Mouse (Mus musculus): ENCODE results near the gene Maml2. TPM values are rescaled to one million over a fixed set of nuclear protein-coding genes. Genes with fewer than 3 reads are reported as not detected.

The Maml2 gene
- polyA plus RNA-seq, 1 experiment = 2.5 TPM

DNA sequence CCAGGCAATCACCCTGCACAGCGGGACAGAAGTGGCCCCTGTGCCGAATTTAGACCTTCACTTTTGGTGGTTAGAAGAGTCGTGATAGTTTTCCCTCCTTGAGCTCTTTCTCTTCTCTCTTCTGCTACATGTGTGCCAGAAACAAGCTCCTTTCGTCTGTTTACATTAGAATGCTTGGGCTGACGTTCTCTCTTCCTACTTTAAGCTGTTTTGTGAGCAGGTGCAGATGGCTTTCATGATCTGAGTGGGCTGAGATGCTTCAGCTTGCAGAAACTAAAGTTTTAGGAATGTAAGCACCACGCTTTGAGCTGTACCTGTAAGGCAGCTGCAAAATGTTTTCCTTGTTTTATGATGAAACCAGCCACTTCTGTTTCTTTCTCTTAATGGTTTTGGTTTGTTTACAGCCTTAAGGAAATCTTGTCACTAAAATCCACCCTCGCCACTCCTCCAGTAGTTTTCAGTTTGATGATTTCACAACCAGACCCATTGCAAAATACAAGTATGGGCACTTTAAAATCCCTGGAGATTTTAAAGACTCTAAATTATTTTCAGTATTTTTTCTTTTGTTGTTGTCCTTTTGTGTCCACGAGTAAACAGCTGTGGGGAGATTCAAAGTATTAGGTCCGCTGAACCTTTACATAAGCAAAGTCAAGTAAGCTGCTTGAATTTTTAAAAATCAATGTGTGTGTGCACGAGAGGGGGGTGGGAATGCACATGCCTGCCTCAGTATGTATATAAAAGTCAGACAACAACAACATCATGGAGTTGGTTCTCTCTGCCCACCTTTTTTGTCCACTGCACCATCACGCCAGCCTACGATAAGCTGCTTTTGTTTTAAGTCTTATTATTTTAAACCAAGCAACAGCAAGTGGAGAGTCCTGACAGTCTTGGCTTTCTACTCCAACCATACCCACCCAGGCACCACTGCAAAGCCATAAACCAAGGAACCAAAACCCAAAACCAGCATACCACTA, 186.8 kb downstream of the Maml2 start:
- peaks cover 14% of the 10 kb centered on the region for H3K4me1 ChIP-seq (ENCODE audit: control insufficient read depth, insufficient read depth, insufficient read length, low read length)
- H3K4me3 ChIP-seq (ENCODE audit: insufficient read depth, low read depth, low read length) = no peak overlapping the region
- 0 out of 2 replicates have a peak overlapping the region, but pooled peaks have one; percentile 19 for H3K27ac ChIP-seq (replicated peaks; ENCODE audit: low read depth, low read length)

DNA sequence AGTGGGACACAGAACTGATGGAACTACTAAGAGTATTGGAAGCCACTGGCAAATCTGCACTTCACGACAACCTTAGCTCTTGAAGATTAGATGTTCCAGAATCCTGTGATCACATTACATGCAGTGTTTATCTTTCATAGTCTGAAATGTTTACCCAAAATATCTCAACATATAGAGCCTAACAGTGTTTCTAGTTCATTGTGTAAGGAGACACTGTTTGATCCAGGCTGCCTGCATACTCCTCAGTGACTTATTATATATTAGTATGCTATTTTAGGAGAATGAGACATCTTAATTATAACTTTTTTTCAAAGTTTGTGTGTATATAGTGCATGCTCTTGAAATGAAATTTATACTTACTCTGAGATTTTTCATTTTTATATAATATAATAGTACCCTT, 188.2 kb downstream of the Maml2 start:
- H3K4me1 ChIP-seq (ENCODE audit: control insufficient read depth, insufficient read depth, insufficient read length, low read length) = peaks cover 14% of the 10 kb centered on the region
- H3K27ac ChIP-seq (replicated peaks; ENCODE audit: low read depth, low read length) = no peak overlapping the region
- no peak overlapping the region for H3K4me3 ChIP-seq (ENCODE audit: insufficient read depth, low read depth, low read length)

DNA sequence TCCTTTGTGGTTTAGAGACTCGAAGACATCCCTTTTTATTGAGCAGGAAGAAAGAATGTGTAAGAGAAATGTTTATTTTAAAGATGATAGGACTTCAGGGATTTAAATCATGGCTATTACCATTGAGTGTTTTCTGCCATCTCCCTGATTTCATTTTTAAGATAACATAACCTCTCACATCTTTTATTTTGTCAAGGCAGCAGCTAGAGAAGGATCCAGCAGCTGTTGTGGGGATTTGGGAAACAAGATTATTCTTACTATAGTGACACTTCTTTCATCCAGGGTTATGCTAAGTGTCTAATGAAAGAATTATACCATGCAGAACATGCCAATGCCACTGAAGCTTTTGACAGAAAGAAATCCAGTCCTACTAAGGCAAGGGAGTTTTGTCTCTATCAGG, 193.3 kb downstream of the Maml2 start:
- H3K4me3 ChIP-seq (ENCODE audit: insufficient read depth, low read depth, low read length) = no peak overlapping the region
- H3K4me1 ChIP-seq (ENCODE audit: control insufficient read depth, insufficient read depth, insufficient read length, low read length) = peaks cover 8% of the 10 kb centered on the region; the same call in 1 of the 2 replicates
- H3K27ac ChIP-seq (replicated peaks; ENCODE audit: low read depth, low read length) = no peak overlapping the region

DNA sequence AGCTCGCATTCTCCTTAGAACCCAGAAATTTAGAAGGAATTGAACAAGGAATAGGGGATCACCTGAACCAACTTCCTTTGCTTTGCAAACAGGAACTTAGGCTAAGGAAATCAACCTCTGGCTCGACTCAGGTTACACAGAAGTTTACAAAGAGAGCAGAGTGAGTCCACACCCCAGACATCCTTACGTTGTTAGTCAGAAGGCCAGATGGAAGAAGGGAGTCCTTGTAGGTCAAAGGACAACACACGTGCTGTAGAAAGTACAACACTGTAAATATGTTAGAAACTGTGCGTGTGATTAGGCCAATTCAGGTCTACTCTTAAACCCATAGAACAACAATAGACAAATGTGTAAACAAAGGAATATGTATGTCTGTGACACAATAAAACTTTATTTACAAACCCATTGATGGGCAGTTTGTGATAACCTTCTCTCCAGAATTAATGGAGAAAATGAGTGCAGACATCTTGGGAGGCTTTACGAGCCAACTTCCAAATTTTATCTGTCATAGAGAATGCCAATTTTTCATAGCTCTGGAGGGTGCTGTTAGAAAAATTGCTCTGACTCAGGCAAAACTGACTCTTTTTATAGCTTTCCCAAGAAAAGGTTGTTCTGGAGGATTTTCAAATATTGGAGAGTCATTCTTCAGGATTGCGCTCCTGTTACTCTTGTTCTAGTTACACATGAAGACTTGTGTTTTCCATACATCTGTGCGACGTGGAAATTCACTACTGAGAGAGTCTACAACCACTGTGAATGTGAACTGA, 194.3 kb downstream of the Maml2 start:
- Histone ChIP-seq H3K4me1 (ENCODE audit: control insufficient read depth, insufficient read depth, insufficient read length, low read length) (peaks cover 5% of the 10 kb centered on the region), H3K27ac (replicated peaks; ENCODE audit: low read depth, low read length) (no peak overlapping the region), H3K4me3 (ENCODE audit: insufficient read depth, low read depth, low read length) (no peak overlapping the region)

DNA sequence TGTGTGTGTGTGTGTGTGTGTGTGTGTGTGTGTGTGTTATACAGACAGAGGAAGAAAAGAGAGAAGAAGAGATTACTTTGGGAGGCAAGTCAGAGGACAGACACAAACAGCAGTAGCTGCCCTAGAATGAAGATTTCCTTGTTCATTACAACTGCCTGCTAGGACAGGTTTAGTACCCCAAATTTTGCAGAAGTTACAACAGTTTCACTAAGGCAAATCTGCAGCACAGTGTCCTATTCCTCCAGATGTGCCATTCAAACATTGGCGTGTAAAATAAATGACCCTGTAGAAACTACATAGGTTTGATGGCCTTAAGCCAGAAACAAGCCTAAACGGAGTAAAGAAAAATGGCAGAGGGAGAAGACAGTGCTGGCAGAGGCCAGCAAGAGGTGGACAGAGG, 195.1 kb downstream of the Maml2 start:
- Histone ChIP-seq H3K4me1 (ENCODE audit: control insufficient read depth, insufficient read depth, insufficient read length, low read length) (peaks cover 10% of the 10 kb centered on the region), H3K27ac (replicated peaks; ENCODE audit: low read depth, low read length) (no peak overlapping the region), H3K4me3 (ENCODE audit: insufficient read depth, low read depth, low read length) (no peak overlapping the region)

DNA sequence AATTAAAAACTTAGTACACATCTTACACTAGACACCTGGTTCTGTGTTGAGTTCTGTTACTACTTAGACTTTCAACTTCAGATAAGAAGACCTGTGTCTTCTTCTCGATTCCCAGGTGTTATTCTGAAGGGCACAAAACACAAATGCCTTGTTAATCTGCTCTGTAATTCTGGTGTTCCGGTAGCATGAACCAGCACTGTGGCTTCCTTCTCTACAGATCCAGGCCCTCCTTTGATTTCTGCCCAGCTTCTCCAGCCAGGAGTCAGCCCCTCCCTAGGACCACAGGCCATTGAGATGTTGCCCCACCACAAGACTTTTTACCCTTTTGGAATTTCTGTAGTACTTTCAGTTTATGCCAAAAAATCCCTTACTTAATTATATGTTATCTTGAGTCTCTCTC, 196.0 kb downstream of the Maml2 start:
- Histone ChIP-seq H3K4me1 (ENCODE audit: control insufficient read depth, insufficient read depth, insufficient read length, low read length) (peaks cover 17% of the 10 kb centered on the region), H3K27ac (replicated peaks; ENCODE audit: low read depth, low read length) (no peak overlapping the region)

DNA sequence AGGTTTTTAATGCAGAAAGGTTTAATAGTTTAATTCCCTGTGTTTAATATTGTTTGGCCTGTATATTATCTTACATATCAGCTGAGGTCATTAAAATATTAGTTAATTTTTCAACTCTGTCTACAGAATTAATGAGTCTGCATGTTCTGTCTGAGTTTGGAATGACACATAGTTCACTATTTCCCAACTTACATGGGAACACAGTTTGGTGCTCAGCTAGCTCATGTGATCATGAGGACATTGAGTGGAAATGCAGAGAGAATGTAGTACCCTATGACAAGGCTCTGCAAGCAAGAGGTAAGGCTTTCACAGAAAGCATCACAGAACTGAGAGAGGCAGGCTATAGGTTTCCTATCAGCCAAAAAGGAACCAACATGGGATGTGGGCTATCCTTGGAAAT, 197.8 kb downstream of the Maml2 start:
- Histone ChIP-seq H3K4me3 (ENCODE audit: insufficient read depth, low read depth, low read length) (no peak overlapping the region), H3K27ac (replicated peaks; ENCODE audit: low read depth, low read length) (no peak overlapping the region), H3K4me1 (ENCODE audit: control insufficient read depth, insufficient read depth, insufficient read length, low read length) (peaks cover 20% of the 10 kb centered on the region)

More for the DNA sequence above, 196.0 kb downstream of the Maml2 start:
- H3K4me3 ChIP-seq (ENCODE audit: insufficient read depth, low read depth, low read length) = no peak overlapping the region

DNA sequence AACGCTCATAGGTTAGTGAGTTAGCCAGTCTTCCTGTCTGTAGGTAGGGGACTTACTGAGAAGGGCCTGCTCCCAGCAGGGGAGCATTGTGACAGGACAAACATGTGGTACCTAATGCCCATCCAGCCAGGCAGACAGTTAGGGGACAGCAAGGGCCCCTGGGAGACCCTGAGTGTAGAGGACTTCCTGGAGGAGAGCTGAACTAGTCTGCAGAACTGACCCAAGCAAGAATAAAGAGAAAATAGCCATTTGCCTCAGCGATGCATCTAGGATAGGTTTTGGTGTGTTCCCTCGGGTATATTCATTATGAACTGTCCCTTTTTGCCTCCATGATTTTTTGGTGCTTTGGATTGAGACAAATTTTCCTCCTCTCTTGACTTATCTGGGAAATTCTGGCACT, 199.3 kb downstream of the Maml2 start:
- Histone ChIP-seq H3K27ac (replicated peaks; ENCODE audit: low read depth, low read length) (peak overlapping the region; percentile 58), H3K4me3 (ENCODE audit: insufficient read depth, low read depth, low read length) (no peak overlapping the region), H3K4me1 (ENCODE audit: control insufficient read depth, insufficient read depth, insufficient read length, low read length) (peaks cover 17% of the 10 kb centered on the region)

DNA sequence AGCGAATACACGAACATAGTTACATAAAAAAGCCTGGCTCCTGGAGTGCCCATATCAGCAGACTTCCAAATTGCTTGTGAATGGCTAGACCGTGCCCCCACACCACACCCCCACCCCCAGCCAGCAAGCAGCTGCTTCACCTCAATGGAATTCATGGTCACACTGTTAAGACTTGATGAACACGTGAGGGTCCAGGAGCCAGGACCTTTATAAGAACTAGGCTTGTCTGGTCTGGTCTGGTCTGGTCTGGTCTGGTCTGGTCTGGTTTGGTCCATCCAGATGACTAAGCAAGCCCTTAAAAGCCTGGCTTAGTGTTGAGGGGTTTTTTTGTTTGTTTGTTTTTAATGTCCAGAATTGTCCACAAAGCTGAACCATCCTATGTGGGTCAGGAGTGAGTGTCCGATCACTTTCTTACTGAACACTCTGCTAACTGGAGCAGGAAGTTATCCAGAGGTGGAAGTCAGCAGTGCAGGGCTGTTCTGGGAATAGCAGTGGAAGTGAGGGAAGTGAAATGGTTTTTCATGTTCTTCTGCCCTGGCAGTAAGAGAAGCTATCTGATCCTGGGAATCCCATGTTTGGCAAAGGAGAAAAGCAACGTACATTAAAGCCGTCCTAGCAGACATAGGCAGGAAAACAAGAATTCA, 200.1 kb downstream of the Maml2 start:
- H3K27ac ChIP-seq (replicated peaks; ENCODE audit: low read depth, low read length) = peak overlapping the region; percentile 67
- H3K4me1 ChIP-seq (ENCODE audit: control insufficient read depth, insufficient read depth, insufficient read length, low read length) = peaks cover 17% of the 10 kb centered on the region
- no peak overlapping the region for H3K4me3 ChIP-seq (ENCODE audit: insufficient read depth, low read depth, low read length)

DNA sequence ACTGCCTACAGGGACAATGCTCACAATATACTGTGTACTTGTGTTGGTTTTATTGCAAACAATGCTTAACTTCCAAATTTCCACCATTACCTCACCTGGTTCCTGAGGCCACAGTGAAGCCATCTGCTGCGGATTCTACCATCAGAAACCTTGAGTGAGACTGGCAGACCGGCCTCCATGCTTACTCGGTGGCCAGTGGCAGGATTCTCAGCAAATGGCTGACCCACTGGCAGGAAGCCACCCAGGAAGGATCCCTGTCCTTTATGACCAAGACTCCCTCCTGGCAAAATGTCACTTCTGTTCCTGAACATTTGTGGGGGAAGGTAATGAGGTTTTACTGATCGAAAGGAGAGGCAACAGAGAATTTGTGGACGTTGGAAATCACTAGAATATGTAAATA, 202.3 kb downstream of the Maml2 start:
- Histone ChIP-seq H3K4me3 (ENCODE audit: insufficient read depth, low read depth, low read length) (no peak overlapping the region), H3K4me1 (ENCODE audit: control insufficient read depth, insufficient read depth, insufficient read length, low read length) (peaks cover 17% of the 10 kb centered on the region), H3K27ac (replicated peaks; ENCODE audit: low read depth, low read length) (no peak overlapping the region)

DNA sequence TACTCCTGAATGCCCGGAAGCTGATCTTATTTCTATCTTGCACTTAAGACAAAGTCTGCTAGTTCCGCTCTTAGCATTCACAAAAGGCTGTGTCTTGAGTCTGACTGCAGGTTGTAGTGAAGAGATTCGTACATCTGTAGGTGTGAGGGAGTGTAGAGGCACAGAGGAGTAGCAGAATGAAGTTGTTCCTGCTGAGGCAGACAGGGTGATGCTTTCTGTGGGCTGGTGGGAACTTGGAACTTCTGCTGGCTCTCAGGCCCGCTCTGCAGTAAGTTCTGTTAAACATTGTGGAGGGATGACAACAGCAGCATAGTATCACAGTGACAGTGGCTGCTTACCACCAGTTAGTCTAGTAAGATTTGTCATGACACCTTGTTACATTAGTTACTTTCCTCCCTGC, 207.3 kb downstream of the Maml2 start:
- Histone ChIP-seq H3K4me1 (ENCODE audit: control insufficient read depth, insufficient read depth, insufficient read length, low read length) (no peaks in the 10 kb centered on the region; the same call in 1 of the 2 replicates), H3K27ac (replicated peaks; ENCODE audit: low read depth, low read length) (no peak overlapping the region), H3K4me3 (ENCODE audit: insufficient read depth, low read depth, low read length) (no peak overlapping the region)

DNA sequence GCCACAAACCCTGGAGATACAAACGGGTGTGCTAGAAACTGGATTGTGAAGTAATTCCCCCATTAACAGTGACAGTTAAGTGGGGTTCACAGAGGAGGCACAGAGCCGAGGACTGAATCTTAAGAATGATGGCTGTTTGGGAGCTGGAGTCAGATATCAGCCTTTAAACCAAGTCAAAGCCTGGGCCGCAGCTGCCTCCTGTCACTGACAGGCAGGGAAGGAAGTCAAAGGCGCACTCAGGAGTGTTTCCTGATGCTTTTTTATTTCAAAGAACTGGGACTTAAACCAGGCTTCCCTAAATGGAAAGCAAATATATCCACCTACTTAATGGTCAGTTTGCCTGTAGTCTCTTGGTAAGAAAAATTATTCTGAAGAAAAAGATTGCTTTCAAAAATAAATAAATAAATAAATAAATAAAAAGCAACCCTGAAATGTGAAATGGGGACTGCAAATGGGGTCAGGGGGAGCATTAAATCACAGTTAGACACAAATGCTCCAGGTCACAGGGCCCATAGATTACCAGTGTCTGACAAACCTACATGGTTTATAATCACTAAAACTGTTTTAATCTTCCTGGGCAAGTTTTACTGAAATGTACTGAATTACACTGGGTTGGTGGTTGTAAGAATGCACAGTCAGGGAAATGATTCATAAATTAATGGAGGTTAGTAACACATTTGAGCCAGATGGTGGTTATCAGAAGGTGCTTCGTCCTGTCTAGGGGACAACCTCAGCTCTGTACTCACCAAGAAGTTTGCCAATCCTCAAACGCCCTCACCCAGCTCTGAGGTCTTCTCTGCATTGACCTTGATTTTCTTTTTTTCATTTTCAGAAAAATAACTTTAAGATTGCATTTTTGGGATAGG, 209.4 kb downstream of the Maml2 start:
- H3K27ac ChIP-seq (replicated peaks; ENCODE audit: low read depth, low read length) = no peak overlapping the region
- no peak overlapping the region for H3K4me3 ChIP-seq (ENCODE audit: insufficient read depth, low read depth, low read length)
- no peaks in the 10 kb centered on the region for H3K4me1 ChIP-seq (ENCODE audit: control insufficient read depth, insufficient read depth, insufficient read length, low read length)

DNA sequence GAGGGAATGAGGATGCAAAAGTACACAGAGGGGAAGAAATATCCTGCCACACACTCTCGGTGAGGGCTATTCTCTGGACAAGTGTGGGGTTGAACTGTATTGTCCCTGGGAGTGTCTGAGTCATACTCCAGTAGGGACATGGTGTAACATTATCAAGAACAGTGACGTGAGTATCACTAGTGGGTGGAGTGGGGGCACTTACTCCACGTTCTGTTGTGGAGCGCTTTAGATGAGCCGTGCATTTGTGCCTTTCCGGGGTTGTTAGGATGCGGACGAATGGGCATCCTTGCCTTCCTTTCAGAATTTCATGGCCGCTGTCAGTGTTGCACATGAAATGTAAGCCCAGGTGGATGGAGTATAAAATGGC, 210.0 kb downstream of the Maml2 start:
- Histone ChIP-seq H3K4me3 (ENCODE audit: insufficient read depth, low read depth, low read length) (no peak overlapping the region), H3K27ac (replicated peaks; ENCODE audit: low read depth, low read length) (no peak overlapping the region), H3K4me1 (ENCODE audit: control insufficient read depth, insufficient read depth, insufficient read length, low read length) (no peaks in the 10 kb centered on the region)

DNA sequence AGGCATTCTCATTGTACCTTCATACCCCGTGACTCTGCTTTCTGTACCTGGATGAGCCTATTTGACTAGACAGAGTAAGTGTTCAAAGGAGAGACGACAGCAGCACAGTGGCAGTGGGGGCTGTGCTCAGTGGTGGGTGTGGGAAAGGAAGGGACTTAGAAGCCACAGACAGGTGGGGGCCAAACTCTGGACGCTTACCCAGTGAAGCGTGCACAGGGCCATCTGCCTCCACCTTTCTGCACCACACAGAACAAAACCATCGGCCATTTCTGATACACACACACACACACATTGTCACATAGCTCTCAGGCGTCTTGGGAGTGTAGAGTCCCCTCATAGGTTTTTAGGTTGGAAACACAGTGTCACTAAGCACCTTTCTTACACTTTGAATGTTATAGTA, 212.0 kb downstream of the Maml2 start:
- Histone ChIP-seq H3K27ac (replicated peaks; ENCODE audit: low read depth, low read length) (no peak overlapping the region), H3K4me1 (ENCODE audit: control insufficient read depth, insufficient read depth, insufficient read length, low read length) (no peaks in the 10 kb centered on the region), H3K4me3 (ENCODE audit: insufficient read depth, low read depth, low read length) (no peak overlapping the region)

All from brown adipose tissue, adult 24 weeks (tissue).